Mouse (Mus musculus) A20 (cell line): ENCODE data around the gene Csrp1.

Source experiments
- DNase-seq: peaks from one replicate; pipeline ENCODE4 v3.0.0-alpha.2; 2011; ENCODE audit warnings: low read depth, low spot score

Csrp1 gene

GRCm38 (mm10) chr1:135698046-135698445 is 21.8 kb upstream of the Csrp1 start:
- DNase-seq = no peak

- no peak for DNase-seq
Measured at GRCm38 (mm10) chr1:135698451-135698921, 21.4 kb upstream of the Csrp1 start.

- DNase-seq = no peak
Measured at GRCm38 (mm10) chr1:135698996-135699705, 20.7 kb upstream of the Csrp1 start.

- no peak for DNase-seq
Measured at GRCm38 (mm10) chr1:135699892-135700291, 20.0 kb upstream of the Csrp1 start.

DNA sequence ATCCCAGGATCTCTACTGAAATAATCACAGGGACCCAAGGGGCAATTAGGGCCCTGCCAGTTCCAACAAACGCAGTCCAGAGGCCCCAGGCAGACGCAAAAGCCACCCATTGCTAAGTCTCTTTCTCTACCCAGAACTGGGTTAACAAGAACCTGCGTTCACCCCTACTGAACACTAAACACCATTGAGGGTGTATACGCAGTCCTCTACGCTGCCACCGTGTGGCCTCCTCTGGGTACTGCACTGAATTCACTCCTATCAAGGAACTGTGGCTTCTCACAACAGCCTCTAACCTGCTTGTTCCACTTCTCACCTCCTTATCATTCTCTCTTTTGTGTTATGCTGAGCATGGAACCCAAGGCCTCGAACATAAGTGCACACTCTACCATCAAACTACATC is 19.3 kb upstream of the Csrp1 start:
- DNase-seq = peak; percentile 76

DNA sequence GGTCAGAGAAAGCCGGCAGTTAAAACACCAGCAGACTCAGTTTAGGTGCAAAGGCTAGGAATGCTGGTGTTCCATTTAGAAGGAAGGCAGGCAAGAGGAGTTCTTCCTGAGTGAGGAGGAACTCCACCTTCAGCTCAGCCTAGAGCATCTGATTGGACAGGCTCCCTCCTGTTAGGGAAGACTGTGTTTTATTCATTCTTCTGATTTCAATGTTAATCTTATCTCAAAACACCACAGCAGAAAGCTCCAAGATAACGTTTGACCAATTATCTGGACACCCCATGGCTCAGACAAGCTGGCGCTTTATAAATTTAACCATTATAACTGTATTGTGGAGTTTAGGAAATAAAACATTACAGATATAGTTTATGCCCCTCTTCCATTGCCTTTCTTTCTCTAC is 18.5 kb upstream of the Csrp1 start:
- no peak for DNase-seq

GRCm38 (mm10) chr1:135702722-135703121 is 17.1 kb upstream of the Csrp1 start:
- DNase-seq = no peak

DNA sequence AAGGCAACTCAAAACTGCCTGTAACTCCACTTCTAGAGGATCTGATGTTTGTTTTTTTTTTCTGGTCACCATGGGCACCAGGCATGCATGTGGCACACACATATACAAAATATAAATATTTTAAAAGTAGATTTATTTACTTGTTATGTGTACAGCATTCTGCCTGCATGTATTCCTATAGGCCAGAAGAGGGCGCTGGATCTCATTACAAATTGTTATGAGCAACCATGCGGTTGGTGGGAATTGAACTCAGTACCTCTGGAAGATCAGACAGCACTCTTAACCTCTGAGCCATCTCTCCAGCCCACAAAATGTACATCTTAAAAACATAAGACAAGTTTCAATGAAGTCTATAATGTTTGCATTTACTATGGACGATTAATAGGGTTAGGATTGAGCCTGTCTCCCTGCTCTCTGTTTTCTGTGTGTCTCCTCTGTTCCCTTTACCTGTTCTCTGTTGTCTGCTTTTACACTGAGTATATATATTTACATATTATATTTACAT is 15.5 kb upstream of the Csrp1 start:
- peak; percentile 46 for DNase-seq

DNA sequence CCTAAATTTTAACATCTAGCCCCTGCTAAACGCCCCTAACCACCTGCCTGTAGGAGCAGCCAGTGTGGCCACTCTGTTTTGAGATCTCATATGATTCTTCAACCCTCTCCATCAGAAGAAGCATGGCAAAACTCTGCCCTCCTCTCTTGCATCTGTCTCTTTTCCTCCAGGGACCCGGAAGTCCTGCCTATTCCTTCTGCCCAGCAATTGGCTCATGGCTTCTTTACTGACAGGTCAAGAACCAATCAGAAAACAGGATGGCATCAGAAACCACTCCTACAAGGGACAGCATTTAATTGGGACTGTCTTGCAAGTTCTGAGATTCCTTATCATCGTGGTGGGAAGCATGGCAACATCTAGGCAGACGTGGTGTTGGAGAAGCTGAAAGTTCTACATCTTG is 11.5 kb upstream of the Csrp1 start:
- DNase-seq = peak; percentile 84

- DNase-seq = no peak
Measured at GRCm38 (mm10) chr1:135711126-135711525, 8.7 kb upstream of the Csrp1 start.

DNA sequence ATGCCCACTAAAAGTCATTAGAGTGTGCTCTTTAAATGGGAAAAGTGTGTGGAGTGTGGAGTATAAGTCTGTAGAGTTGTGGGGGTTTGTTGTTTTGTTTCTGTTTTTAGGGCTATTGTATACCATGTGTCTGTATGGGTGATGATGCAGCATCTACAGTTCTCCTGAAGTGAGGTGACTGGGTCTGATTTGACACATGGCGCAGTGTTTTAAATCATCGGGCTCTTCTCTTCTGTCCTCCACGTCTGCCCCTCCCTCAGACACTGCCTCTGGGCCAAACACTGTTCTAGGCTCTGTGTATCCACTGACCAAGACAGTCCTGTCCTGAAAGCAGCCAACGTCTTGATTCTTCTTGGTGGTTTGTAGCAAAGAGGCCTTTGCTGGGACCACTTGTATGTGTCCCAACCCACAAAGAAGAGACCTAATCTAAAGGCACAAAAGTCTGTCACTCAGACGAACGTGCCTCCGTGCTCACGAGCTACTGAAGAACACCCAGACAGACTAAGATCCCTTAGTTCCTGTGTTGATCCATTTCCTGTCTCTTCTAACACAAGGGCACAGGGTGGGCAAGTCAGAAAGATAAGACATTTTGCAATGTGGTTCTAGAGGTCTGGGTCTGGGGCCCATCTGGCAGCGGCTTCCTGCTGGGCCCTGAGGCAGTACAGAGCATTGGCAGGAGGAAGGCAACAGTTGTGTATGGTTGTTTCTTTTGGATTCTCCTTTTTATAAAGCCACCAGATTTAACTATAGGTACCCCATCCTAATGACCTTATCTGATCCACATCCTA is 5.6 kb upstream of the Csrp1 start:
- DNase-seq = no peak

DNA sequence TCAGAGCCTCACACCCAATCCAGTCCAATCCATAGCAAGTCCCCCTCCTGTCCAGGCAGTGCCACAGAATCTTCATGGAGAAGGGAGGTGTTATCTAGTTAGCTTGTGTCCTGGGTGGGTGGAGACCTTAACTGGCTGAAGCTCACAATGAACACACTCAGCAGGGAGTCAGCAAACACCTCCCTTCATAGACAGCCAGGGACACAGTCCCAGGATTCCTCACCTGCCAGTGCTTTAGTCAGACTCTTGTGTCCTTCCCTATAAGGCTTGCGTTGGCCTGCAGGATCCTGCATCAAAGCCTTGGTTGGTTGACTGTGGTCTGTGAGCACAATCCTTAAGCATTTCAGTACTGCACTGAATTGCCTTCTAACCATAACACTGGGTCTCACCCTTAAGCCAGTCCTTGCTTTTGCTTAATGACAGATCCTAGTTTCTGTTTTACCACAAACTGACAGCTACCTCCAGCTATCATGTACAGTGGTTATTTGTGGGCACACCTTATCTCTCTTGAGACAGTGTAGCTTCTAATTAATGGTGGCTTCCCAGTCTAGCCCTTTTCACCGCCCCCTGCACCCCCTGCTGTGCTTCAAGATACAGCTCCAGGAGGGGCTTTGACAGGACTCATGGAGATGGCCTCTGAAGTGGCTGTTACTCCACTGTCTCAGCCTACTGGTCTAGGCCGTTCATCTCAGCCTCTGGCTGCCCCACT is 4.8 kb upstream of the Csrp1 start:
- no peak for DNase-seq

- peak; percentile 86 for DNase-seq
Measured at GRCm38 (mm10) chr1:135719486-135719885, 375 bp upstream of the Csrp1 start.

DNA sequence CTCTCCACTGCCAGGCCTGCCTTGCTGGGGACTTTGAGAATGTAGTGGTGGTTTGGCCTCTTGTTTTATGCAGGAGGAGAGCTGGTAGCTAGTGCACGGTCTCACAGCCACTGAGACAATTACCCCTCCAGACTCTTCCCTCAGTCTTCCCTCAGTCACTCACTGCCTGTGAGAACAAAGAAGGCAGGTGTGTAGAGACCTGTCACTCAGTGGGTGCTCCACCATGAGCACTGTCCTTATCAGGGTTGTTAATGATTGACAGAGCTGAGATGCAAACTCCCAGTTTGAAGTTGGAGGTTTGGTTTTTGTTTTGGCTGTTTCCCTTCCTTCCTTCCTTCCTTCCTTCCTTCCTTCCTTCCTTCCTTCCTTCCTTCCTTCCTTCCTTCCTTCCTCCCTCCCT is 3.2 kb downstream of the Csrp1 start:
- DNase-seq = no peak

GRCm38 (mm10) chr1:135724134-135724533 is 4.3 kb downstream of the Csrp1 start:
- DNase-seq = no peak

GRCm38 (mm10) chr1:135725324-135725723 is 5.5 kb downstream of the Csrp1 start:
- no peak for DNase-seq

- DNase-seq = no peak
Measured at GRCm38 (mm10) chr1:135725936-135726335, 6.1 kb downstream of the Csrp1 start.

GRCm38 (mm10) chr1:135728631-135729366 is 8.9 kb downstream of the Csrp1 start:
- peak; percentile 94 for DNase-seq

DNA sequence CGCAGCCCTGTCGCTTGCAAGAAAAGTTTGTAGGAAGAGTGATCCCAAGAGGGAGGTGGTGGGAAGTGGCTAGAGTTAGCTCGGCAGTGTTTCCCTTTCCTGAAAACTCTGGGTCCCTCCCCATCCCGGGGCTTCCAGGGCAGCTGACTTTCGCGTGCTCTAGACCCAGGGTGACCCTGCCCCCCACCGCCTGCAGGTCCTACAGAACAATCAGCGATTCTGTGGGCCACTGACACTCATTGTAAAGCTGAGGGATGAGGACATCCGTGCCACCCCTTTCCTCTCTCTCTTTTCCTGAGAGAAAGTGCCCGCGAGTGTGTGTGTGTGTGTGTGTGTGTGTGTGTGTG is 9.5 kb downstream of the Csrp1 start:
- DNase-seq = no peak

- DNase-seq = peak; percentile 34
Measured at GRCm38 (mm10) chr1:135729821-135730220, 10.0 kb downstream of the Csrp1 start.

DNA sequence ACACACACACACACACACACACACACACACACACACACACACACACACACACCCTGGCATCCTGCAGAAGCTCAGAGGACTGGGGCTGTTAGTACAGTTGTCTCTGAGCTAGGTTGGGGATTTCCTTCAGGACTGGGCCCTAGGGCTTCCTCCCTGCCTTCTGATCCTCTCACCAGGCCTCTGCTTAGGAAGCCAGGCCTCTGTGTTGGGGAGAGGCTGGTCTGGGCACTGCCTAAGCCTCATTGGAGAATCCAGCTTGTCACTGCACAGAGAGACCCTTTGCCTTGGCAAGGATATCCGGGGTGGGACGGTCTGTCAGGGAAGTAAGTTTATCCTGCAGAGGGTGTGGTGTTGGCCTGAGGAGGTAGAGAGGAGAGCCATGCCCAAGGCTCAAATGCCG is 10.4 kb downstream of the Csrp1 start:
- DNase-seq = peak; percentile 21

DNA sequence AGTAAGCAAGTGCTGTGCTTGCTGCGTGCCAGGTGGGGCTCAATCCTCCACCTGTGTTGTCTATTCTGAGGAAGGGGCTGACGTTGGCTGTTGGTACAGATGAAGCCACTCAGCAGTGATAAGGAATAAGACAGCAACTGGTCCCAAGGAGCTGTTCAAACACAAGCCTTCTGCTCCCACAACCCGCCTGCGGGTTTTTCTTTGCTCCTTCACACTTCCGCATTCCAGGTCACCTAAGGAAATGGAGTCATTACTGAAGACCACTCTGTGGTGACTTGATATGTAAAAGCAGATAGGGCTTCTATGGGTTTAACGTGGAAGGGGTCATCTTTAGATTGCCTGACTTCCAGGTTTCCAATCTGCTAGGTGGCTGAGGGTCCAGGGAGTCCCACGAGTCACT is 11.5 kb downstream of the Csrp1 start:
- no peak for DNase-seq
